12 mouse cellular contexts compared by ENCODE assay signal in the genomic region with DNA sequence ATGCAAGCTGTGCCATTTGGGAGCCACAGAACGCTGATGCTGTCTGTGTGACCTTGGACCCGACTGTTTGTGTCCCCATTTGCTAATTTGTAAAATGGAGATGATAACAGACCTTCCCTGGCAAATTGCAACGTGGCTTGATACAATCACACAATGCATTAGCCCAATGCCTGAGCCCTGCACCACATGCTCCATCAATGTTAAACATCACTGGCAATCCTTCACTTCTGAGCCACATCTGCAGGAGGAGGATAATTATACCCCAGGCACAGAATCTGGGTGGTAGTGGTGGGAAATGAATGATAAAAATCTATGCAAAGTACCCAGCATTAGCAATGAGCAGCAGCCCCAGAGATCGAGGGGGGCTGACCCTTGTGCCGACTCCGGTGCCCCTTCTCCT.
DNase-seq lines count a peak whose midpoint lies in the region; ATAC-seq and TF ChIP-seq lines count a peak whose summit lies in the region.
"Had no signal": no experiment of that assay in that cellular context is flagged by ENCODE, and none has a peak within 500 bp of the region (broad histone marks: within the 10 kb centered on the region; RNA-seq: fewer than 3 reads in every experiment).

No protein-coding gene starts in this region.

- H3K9ac ChIP-seq in forebrain, embryonic 13.5 days = no peak overlapping the region
- H3K9ac ChIP-seq in forebrain, embryonic 12.5 days = no peak overlapping the region
- no peak overlapping the region for H3K9ac ChIP-seq in stomach, embryonic 16.5 days (ENCODE audit: low read length)
- H3K9ac ChIP-seq in stomach, postnatal 0 days (ENCODE audit: low read length) = no peak overlapping the region
- no peak overlapping the region; the same call in 1 of the 2 replicates for H3K9ac ChIP-seq in midbrain, embryonic 13.5 days (replicated peaks)

- 69% methylated on average over 6 of the region's 6 CpGs for WGBS in forebrain, embryonic 13.5 days
- WGBS in forebrain, embryonic 12.5 days = 56% methylated on average over 6 of the region's 6 CpGs
- WGBS in stomach, embryonic 16.5 days = 46% methylated on average over 6 of the region's 6 CpGs
- 52% methylated on average over 6 of the region's 6 CpGs for WGBS in stomach, postnatal 0 days
- WGBS in midbrain, embryonic 13.5 days = 55% methylated on average over 6 of the region's 6 CpGs

- TF ChIP-seq CTCF in stomach, postnatal 0 days (IDR thresholded peaks at IDR 0.05; ENCODE audit: low read depth) = no peak

- H3K36me3 ChIP-seq in forebrain, embryonic 13.5 days (ENCODE audit: poor library complexity, severe bottlenecking) = no peaks in the 10 kb centered on the region
- no peaks in the 10 kb centered on the region for H3K36me3 ChIP-seq in forebrain, embryonic 12.5 days (replicated peaks)
- H3K36me3 ChIP-seq in stomach, embryonic 16.5 days (ENCODE audit: control insufficient read depth, insufficient read depth, low read length) = no peaks in the 10 kb centered on the region
- no peaks in the 10 kb centered on the region for H3K36me3 ChIP-seq in stomach, postnatal 0 days (ENCODE audit: control insufficient read depth, insufficient read depth, low read length)
- no peaks in the 10 kb centered on the region for H3K36me3 ChIP-seq in midbrain, embryonic 13.5 days

- H3K27ac ChIP-seq in forebrain, embryonic 13.5 days = peak overlapping the region; percentile 22; the same call in 1 of the 2 replicates
- H3K27ac ChIP-seq in forebrain, embryonic 12.5 days = no peak overlapping the region; the same call in 1 of the 2 replicates
- no peak overlapping the region for H3K27ac ChIP-seq in stomach, embryonic 16.5 days (ENCODE audit: low read length)
- no peak overlapping the region for H3K27ac ChIP-seq in stomach, postnatal 0 days (replicated peaks)
- H3K27ac ChIP-seq in midbrain, embryonic 13.5 days = peak overlapping the region; percentile 30
- H3K27ac ChIP-seq: gastrocnemius, adult 2 months had no signal

- no peak for TF ChIP-seq EP300 in stomach, postnatal 0 days (optimal IDR thresholded peaks at IDR 0.05)

- H3K4me1 ChIP-seq in forebrain, embryonic 13.5 days = peaks cover 6% of the 10 kb centered on the region; the same call in 1 of the 2 replicates
- peaks cover 7% of the 10 kb centered on the region; the same call in 1 of the 2 replicates for H3K4me1 ChIP-seq in forebrain, embryonic 12.5 days
- H3K4me1 ChIP-seq in stomach, embryonic 16.5 days (ENCODE audit: control insufficient read depth, insufficient read depth, low read length) = no peaks in the 10 kb centered on the region
- H3K4me1 ChIP-seq in stomach, postnatal 0 days (replicated peaks; ENCODE audit: control insufficient read depth, insufficient read depth) = no peaks in the 10 kb centered on the region
- peaks cover 11% of the 10 kb centered on the region for H3K4me1 ChIP-seq in midbrain, embryonic 13.5 days (replicated peaks)

- H3K4me2 ChIP-seq in forebrain, embryonic 13.5 days = peak overlapping the region; percentile 36; the same call in 1 of the 2 replicates
- no peak overlapping the region for H3K4me2 ChIP-seq in forebrain, embryonic 12.5 days
- no peak overlapping the region for H3K4me2 ChIP-seq in stomach, embryonic 16.5 days (ENCODE audit: low read depth, low read length)
- H3K4me2 ChIP-seq in stomach, postnatal 0 days (replicated peaks; ENCODE audit: low read depth) = no peak overlapping the region
- H3K4me2 ChIP-seq in midbrain, embryonic 13.5 days (replicated peaks) = peak overlapping the region; percentile 39

- DNase-seq in stomach, postnatal 0 days (ENCODE audit: low spot score) = no peak
- DNase-seq in urinary bladder, postnatal 25 days (ENCODE audit: low spot score) = no peak
- no peak for DNase-seq in frontal cortex, postnatal 14 days (ENCODE audit: low spot score in 2 of 2)
- DNase-seq in gastrocnemius, postnatal 25 days = no peak
- DNase-seq: adrenal gland, adult 2 months; kidney, postnatal 36 days; layer of hippocampus, postnatal 36 days had no signal

- no peaks in the 10 kb centered on the region for H3K27me3 ChIP-seq in forebrain, embryonic 13.5 days
- H3K27me3 ChIP-seq in forebrain, embryonic 12.5 days = no peaks in the 10 kb centered on the region
- no peaks in the 10 kb centered on the region for H3K27me3 ChIP-seq in stomach, embryonic 16.5 days (ENCODE audit: control insufficient read depth, insufficient read depth, low read length)
- H3K27me3 ChIP-seq in stomach, postnatal 0 days (ENCODE audit: control insufficient read depth, insufficient read depth, low read length) = no peaks in the 10 kb centered on the region
- no peaks in the 10 kb centered on the region for H3K27me3 ChIP-seq in midbrain, embryonic 13.5 days

- 0 out of 2 replicates have a peak, but pooled peaks have one; percentile 16 for ATAC-seq in forebrain, embryonic 13.5 days
- ATAC-seq in forebrain, embryonic 12.5 days (ENCODE audit: low FRiP score) = no peak
- ATAC-seq in stomach, embryonic 16.5 days (ENCODE audit: insufficient read depth, low FRiP score) = no peak
- ATAC-seq in stomach, postnatal 0 days (ENCODE audit: low FRiP score, low TSS enrichment) = no peak
- peak; percentile 56; the same call in 1 of the 2 replicates for ATAC-seq in midbrain, embryonic 13.5 days

- H3K9me3 ChIP-seq in forebrain, embryonic 13.5 days (replicated peaks) = no peaks in the 10 kb centered on the region
- H3K9me3 ChIP-seq in forebrain, embryonic 12.5 days = no peaks in the 10 kb centered on the region
- H3K9me3 ChIP-seq in stomach, embryonic 16.5 days (replicated peaks; ENCODE audit: control insufficient read depth, low read length) = no peaks in the 10 kb centered on the region
- no peaks in the 10 kb centered on the region for H3K9me3 ChIP-seq in stomach, postnatal 0 days (ENCODE audit: control insufficient read depth, low read length)
- H3K9me3 ChIP-seq in midbrain, embryonic 13.5 days = no peaks in the 10 kb centered on the region

- no peak overlapping the region for H3K4me3 ChIP-seq in forebrain, embryonic 13.5 days
- no peak overlapping the region for H3K4me3 ChIP-seq in forebrain, embryonic 12.5 days (replicated peaks)
- H3K4me3 ChIP-seq in stomach, embryonic 16.5 days (replicated peaks; ENCODE audit: low read length) = peak overlapping the region; percentile 15; the same call in 1 of the 2 replicates
- H3K4me3 ChIP-seq in stomach, postnatal 0 days (ENCODE audit: low read depth, low read length) = no peak overlapping the region
- H3K4me3 ChIP-seq in midbrain, embryonic 13.5 days (replicated peaks) = no peak overlapping the region

Comparison
In these comparisons a context has a peak if more than half of its experiments do, and no peak if none do; other contexts are left out.
1. ATAC-seq: peak in forebrain, embryonic 13.5 days (single experiment) and midbrain, embryonic 13.5 days (single experiment); none in forebrain, embryonic 12.5 days (single experiment), stomach, embryonic 16.5 days (single experiment) and stomach, postnatal 0 days (single experiment).
2. H3K27ac ChIP-seq: peak in forebrain, embryonic 13.5 days (single experiment) and midbrain, embryonic 13.5 days (single experiment); none in forebrain, embryonic 12.5 days (single experiment), stomach, embryonic 16.5 days (single experiment) and stomach, postnatal 0 days (single experiment).
3. H3K4me2 ChIP-seq: peak in forebrain, embryonic 13.5 days (single experiment) and midbrain, embryonic 13.5 days (single experiment); none in forebrain, embryonic 12.5 days (single experiment), stomach, embryonic 16.5 days (single experiment) and stomach, postnatal 0 days (single experiment).